Mouse (Mus musculus) intestine, postnatal 0 days (tissue): ENCODE measurements around the gene Tspan32. TPM values are rescaled to one million over a fixed set of nuclear protein-coding genes. Genes with fewer than 3 reads are reported as not detected.
A peak's percentile ranks its signal among the peaks of the same experiment; 100 is the strongest.

ENCODE experiments used
- ATAC-seq: fragments of 200-750 bp; cut with Nextera tagmentation; 2 replicates; pipeline ENCODE4 v1.8.0; 2017; ENCODE audit warnings: mild to moderate bottlenecking, moderate TSS enrichment, moderate library complexity
- H3K27ac ChIP-seq: fragments of 300-500 bp; sonication (generic); 2 replicates; pipeline ENCODE4 v1.5.1; 2014; ENCODE audit warnings: mild to moderate bottlenecking, low read depth, low read length, moderate library complexity
- H3K27me3 ChIP-seq: fragments of 300-500 bp; sonication (generic); replicated peaks from 2 replicates; pipeline ENCODE4 v1.6.1; 2014; ENCODE audit warnings: low read length, mixed read lengths; ENCODE audit not compliant: control insufficient read depth, insufficient read depth
- H3K36me3 ChIP-seq: fragments of 300-500 bp; sonication (generic); 2 replicates; pipeline ENCODE4 v1.6.1; 2014; ENCODE audit warnings: mild to moderate bottlenecking, moderate library complexity; ENCODE audit not compliant: control insufficient read depth, insufficient read depth
- H3K4me1 ChIP-seq: fragments of 300-500 bp; sonication (generic); replicated peaks from 2 replicates; pipeline ENCODE4 v1.6.1; 2014; ENCODE audit warnings: antibody characterized with exemption, low read length, mixed read lengths; ENCODE audit not compliant: control insufficient read depth, insufficient read depth
- H3K4me2 ChIP-seq: fragments of 300-500 bp; sonication (generic); replicated peaks from 2 replicates; pipeline ENCODE4 v1.6.1; 2014; ENCODE audit warnings: low read depth, mild to moderate bottlenecking, moderate library complexity
- H3K4me3 ChIP-seq: fragments of 300-500 bp; sonication (generic); 2 replicates; pipeline ENCODE4 v1.5.1; 2014; ENCODE audit warnings: low read depth, low read length
- H3K9ac ChIP-seq: fragments of 300-500 bp; sonication (generic); 2 replicates; pipeline ENCODE4 v1.6.1; 2014; ENCODE audit warnings: mild to moderate bottlenecking, low read depth, low read length
- H3K9me3 ChIP-seq: fragments of 300-500 bp; sonication (generic); 2 replicates; pipeline ENCODE4 v1.6.1; 2016; ENCODE audit warnings: mixed run types; ENCODE audit not compliant: control insufficient read depth
- CTCF ChIP-seq: sonication (generic); IDR thresholded peaks from 2 replicates; pipeline ENCODE4 v1.5.1; 2016; ENCODE audit warnings: low read depth, mild to moderate bottlenecking, control low read depth, antibody characterized with exemption, moderate library complexity
- WGBS: fragments of 180-500 bp; shearing (Covaris S2); extraction: QIAGEN DNeasy Blood & Tissue Kit; methylation state at CpG from one replicate; pipeline ENCODE4 v1.1.7; 2014; 5-methylcytosine and 5-hydroxymethylcytosine counted together
- polyA plus RNA-seq: library from polyadenylated mRNA; unstranded; fragments of >200 nt; fragmentation: Nextera tagmentation; extraction: Ambion mirVana; gene quantifications from 2 replicates; pipeline ENCODE4 v1.2.1, GENCODE M21; 2015

Gene Tspan32
- polyA plus RNA-seq: 0.74 and 0.77 TPM in 2 replicates

DNA sequence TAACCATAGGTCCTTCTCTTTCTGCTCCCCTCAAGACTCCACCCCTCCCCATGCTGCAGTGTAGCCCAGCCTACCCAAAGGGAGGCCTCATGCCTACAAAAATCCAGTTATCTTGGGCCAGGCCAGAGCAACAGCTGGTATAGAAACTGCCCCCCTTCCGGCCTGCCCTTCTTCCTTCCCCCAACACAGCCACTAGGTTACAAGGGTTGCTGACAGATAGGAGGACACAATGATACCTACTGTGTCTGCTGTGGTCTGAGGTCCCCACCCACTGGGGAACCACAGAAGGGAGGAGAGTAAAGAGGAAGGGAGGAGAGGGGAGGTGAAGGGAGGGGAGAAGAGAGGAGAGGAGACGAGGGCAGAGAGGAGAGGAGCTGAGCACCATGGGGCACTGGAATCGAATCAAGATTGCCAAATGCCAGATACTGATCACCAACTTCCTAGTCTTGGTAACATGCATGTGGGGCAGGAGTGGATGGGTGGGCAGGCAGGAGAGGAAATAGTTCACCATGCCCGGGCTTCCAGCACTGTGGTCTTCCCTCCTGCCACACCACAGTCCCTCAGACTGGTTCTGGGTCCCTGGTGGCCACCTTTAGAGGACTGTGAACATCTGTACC lies at the start of gene Tspan32:
Gene Tspan32, plus strand, starts transcription at position 320 of the 617 bp plus-strand sequence.
- Histone ChIP-seq H3K4me3 (no peak within 1 kb of the TSS), H3K9ac (no peak within 1 kb of the TSS), H3K4me1 (no peaks in the 10 kb centered on the region), H3K36me3 (no peaks in the 10 kb centered on the region), H3K27ac (no peak within 1 kb of the TSS), H3K27me3 (no peaks in the 10 kb centered on the region), H3K4me2 (no peak within 1 kb of the TSS), H3K9me3 (no peaks in the 10 kb centered on the region)
- no peak for TF ChIP-seq CTCF
- 84% methylated on average over 4 of the region's 4 CpGs for WGBS
- no peak for ATAC-seq

DNA sequence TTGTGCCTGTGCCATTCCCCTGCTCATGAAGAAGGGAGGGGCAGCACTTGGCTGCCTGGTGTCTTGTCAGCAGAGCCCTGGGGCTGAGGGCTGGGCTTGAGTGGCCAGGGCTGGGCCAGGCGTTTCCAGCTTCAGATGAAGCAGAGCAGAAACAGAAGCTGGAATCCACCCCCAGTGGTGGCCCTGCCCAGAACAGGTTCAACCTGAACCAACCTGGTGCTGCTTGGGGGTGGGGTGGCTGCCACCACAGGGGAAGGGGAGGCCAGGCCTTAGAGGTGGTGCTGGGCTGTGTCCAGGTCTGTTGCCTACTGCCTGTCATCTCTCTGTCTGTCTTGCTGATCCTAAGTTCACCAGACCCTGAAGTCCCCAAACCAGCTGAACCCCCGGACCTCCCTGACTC lies 48.8 kb upstream of the Tspan32 start:
- 59% methylated on average over 2 of the region's 2 CpGs for WGBS
- H3K4me3 ChIP-seq: no peak overlapping the region
- no peaks in the 10 kb centered on the region for H3K36me3 ChIP-seq
- no peak overlapping the region for H3K27ac ChIP-seq
- TF ChIP-seq CTCF: no peak
- H3K4me2 ChIP-seq: no peak overlapping the region
- H3K4me1 ChIP-seq: no peaks in the 10 kb centered on the region
- no peak overlapping the region for H3K9ac ChIP-seq
- no peaks in the 10 kb centered on the region for H3K9me3 ChIP-seq
- ATAC-seq: no peak
- H3K27me3 ChIP-seq: no peaks in the 10 kb centered on the region

DNA sequence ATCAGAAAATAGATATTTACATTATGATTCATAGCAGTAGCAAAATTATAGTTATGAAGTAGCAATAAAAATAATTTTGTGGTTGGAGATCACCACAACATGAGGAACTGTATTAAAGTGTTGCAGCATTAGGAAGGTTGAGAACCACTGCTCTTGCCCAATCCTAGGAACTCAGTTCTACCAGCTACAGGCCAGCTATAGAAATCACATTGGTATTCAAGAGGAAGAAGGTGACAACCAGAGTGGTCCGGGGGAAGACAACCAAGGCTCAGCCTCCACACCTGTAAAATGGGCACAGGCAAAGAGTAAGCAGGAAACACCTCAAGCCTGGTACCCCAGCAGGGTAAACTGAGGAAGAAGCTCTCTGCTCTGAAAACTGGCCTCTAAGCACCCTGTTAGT lies 46.0 kb upstream of the Tspan32 start:
- WGBS: 94% methylated on average over 1 of the region's 1 CpGs
- H3K4me2 ChIP-seq: no peak overlapping the region
- TF ChIP-seq CTCF: no peak
- no peak overlapping the region for H3K9ac ChIP-seq
- H3K9me3 ChIP-seq: no peaks in the 10 kb centered on the region
- H3K4me3 ChIP-seq: no peak overlapping the region
- H3K4me1 ChIP-seq: peaks cover 6% of the 10 kb centered on the region; the same call in 1 of the 2 replicates
- H3K36me3 ChIP-seq: no peaks in the 10 kb centered on the region
- H3K27me3 ChIP-seq: no peaks in the 10 kb centered on the region
- no peak overlapping the region for H3K27ac ChIP-seq
- no peak for ATAC-seq

DNA sequence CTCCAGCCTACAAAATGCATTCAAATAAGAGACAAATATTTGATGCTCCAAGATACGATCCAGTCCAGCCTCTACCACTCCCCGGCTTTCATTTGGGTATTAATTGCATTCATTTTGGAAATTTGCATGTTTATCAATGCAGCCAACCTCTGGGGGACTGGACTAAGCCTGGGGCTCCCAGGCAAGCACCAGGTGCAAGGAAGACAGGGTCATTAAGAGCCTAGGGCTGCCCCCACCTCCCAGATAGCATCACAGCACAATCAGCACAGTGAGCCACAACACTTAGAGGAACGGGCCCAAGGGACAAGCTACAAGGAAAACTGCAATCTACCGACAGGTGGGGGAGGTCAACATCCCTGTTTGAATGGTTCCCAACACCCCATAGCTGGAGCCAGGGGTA lies 45.1 kb upstream of the Tspan32 start:
- no peaks in the 10 kb centered on the region for H3K9me3 ChIP-seq

DNA sequence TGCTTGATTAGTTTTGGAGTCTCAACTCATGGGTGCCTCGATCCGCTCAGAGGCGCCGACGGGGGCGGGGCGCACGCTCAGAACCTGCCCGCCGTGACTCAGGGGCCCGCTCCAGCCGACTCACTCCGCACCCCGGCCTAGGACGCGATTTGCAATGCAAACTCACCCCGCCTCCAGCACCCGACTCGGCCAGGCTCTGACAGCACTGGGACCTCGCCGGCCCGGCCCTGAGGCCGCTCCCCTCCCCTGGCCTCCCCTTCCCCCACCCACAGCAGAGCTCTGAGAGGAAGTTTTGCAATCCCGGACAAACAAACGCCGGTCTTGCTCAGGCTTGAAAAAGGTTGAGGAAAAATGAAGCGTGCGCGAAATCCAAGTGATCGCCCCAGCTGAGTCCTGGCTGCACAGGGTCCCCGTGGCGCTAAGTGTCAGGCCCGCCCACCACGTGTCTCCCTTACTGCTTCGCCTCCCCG lies 37.4 kb upstream of the Tspan32 start:
- no peak for TF ChIP-seq CTCF
- peak; percentile 67 for ATAC-seq
- under 1% methylated on average over 36 of the region's 36 CpGs for WGBS
- peak overlapping the region; percentile 39 for H3K4me3 ChIP-seq
- peaks cover 47% of the 10 kb centered on the region for H3K27me3 ChIP-seq
- peak overlapping the region; percentile 89 for H3K4me2 ChIP-seq
- H3K27ac ChIP-seq: peak overlapping the region; percentile 2; the same call in 1 of the 2 replicates
- no peaks in the 10 kb centered on the region for H3K9me3 ChIP-seq
- no peak overlapping the region for H3K9ac ChIP-seq
- no peaks in the 10 kb centered on the region for H3K36me3 ChIP-seq
- peaks cover 6% of the 10 kb centered on the region; the same call in 1 of the 2 replicates for H3K4me1 ChIP-seq

More for the DNA sequence above, 45.1 kb upstream of the Tspan32 start:
- Histone ChIP-seq H3K36me3 (no peaks in the 10 kb centered on the region), H3K4me2 (no peak overlapping the region), H3K27me3 (no peaks in the 10 kb centered on the region), H3K4me3 (no peak overlapping the region), H3K27ac (no peak overlapping the region), H3K9ac (no peak overlapping the region), H3K4me1 (peaks cover 6% of the 10 kb centered on the region; the same call in 1 of the 2 replicates)
- ATAC-seq: no peak
- WGBS: 68% methylated on average over 4 of the region's 4 CpGs
- no peak for TF ChIP-seq CTCF

DNA sequence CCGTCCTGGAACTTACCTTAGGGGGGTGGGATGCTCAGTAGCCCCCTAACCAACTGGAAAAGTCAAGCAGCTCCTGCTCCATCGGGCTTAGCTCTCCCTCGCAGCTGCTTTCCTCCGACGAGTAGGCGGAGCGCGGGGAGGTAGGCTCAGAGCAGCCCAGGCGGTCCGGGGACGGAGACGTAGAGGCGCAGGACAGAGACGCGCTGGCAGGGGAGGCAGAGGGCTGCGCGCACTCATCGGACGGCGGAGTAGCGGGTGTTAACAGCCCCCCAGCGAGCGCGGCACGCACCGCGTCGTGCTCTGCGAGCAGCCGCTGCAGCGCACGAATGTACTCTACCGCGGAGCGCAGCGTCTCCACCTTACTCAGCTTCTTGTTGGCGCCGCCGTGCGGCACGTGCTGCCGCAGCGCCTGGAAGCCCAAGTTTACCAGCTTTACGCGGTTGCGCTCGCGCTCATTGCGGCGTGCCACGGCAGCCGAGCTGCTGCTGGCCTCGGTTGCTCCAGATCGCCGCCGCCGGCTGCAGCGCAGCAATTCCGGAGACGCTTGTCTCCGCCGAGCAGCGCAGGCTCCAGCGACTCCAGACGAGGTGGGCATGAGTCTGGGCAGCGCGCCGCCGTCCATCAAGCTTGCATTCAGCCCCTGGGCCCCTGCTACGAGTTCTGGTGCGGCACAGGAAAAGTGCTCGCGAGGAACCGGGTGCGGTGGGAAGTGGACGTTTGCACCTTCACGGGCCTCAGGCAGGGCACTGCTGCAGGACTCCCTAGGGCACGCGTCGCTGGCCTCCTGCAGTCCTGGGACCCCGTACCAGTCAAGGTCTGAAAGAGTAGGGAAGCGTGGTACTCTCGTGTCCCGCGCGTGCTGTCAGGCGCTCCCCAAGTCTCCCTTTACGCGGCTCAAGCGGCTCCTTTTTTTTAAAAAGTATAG lies 36.7 kb upstream of the Tspan32 start:
- Histone ChIP-seq H3K27me3 (peaks cover 47% of the 10 kb centered on the region), H3K36me3 (no peaks in the 10 kb centered on the region), H3K27ac (peak overlapping the region; percentile 2; the same call in 1 of the 2 replicates), H3K4me2 (peak overlapping the region; percentile 89), H3K9me3 (no peaks in the 10 kb centered on the region), H3K4me1 (peaks cover 4% of the 10 kb centered on the region; the same call in 1 of the 2 replicates), H3K4me3 (peak overlapping the region; percentile 39), H3K9ac (no peak overlapping the region)
- TF ChIP-seq CTCF: peak; percentile 55
- ATAC-seq: peak; percentile 44
- under 1% methylated on average over 90 of the region's 90 CpGs for WGBS
